19 mouse cellular contexts compared by ENCODE assay signal in genomic region chrX:70216011-70216410, GRCm38 (mm10).
"Had no signal": no experiment of that assay in that cellular context is flagged by ENCODE, and none has a peak within 500 bp of the region (broad histone marks: within the 10 kb centered on the region; RNA-seq: fewer than 3 reads in every experiment).

No protein-coding gene starts in this region.

- H3K36me3 ChIP-seq: midbrain, embryonic 10.5 days; midbrain, embryonic 12.5 days; neural tube, embryonic 13.5 days; neural tube, embryonic 15.5 days had no signal

- H3K9me3 ChIP-seq: midbrain, embryonic 10.5 days; midbrain, embryonic 12.5 days; neural tube, embryonic 13.5 days; neural tube, embryonic 15.5 days had no signal

- ATAC-seq: midbrain, embryonic 16.5 days had no signal

- DNase-seq: lung, adult 18-20 months; lung, embryonic 14.5 days; lung, postnatal 10 days; lung, postnatal 4 days; midbrain, embryonic 14.5 days; retina, postnatal 1 day; right cerebral cortex, adult 18-20 months; right cerebral cortex, postnatal 25 days; right cerebral cortex, postnatal 4 days; spleen, adult 18-20 months; thymus, adult 18-20 months; thymus, postnatal 14 days; thymus, postnatal 36 days had no signal

- H3K27me3 ChIP-seq: midbrain, embryonic 12.5 days; neural tube, embryonic 13.5 days; neural tube, embryonic 15.5 days had no signal

- H3K27ac ChIP-seq: midbrain, embryonic 10.5 days; midbrain, embryonic 12.5 days; neural tube, embryonic 13.5 days; neural tube, embryonic 15.5 days had no signal

- H3K4me2 ChIP-seq: lung, embryonic 14.5 days; midbrain, embryonic 12.5 days; neural tube, embryonic 13.5 days; neural tube, embryonic 15.5 days had no signal

- H3K4me3 ChIP-seq: midbrain, embryonic 10.5 days; midbrain, embryonic 12.5 days; myocyte; neural tube, embryonic 13.5 days; neural tube, embryonic 15.5 days had no signal

- H3K9ac ChIP-seq: lung, embryonic 14.5 days; midbrain, embryonic 12.5 days; neural tube, embryonic 13.5 days; neural tube, embryonic 15.5 days had no signal

- H3K4me1 ChIP-seq: midbrain, embryonic 10.5 days; midbrain, embryonic 12.5 days; neural tube, embryonic 13.5 days; neural tube, embryonic 15.5 days had no signal
